Mouse (Mus musculus) heart, embryonic 14.5 days (tissue): ENCODE measurements around the gene Mgst2. TPM values are rescaled to one million over a fixed set of nuclear protein-coding genes. Genes with fewer than 3 reads are reported as not detected.
A peak's percentile ranks its signal among the peaks of the same experiment; 100 is the strongest.

Experiments
- ATAC-seq: fragments of 200-750 bp; cut with Nextera tagmentation; 2 replicates; pipeline ENCODE4 v1.8.0; 2017; ENCODE audit warnings: low read depth, moderate TSS enrichment; ENCODE audit not compliant: insufficient number of reproducible peaks, insufficient read depth, low FRiP score
- H3K27ac ChIP-seq, 2 experiments: fragments of 200-500 bp in 1 of 2; fragments of 300-500 bp in 1 of 2; sonication (generic) in 1 of 2; replicated peaks in 1 of 2; 2 replicates each; pipeline ENCODE4 v1.5.1; 2012 to 2014; ENCODE audit warnings: low read depth in 2 of 2, low read length in 2 of 2, control low read depth in 1 of 2, mild to moderate bottlenecking in 1 of 2, mixed read lengths in 1 of 2; ENCODE audit not compliant: control insufficient read depth in 1 of 2, insufficient read depth in 1 of 2
- H3K27me3 ChIP-seq: fragments of 300-500 bp; sonication (generic); 2 replicates; pipeline ENCODE4 v1.6.1; 2014; ENCODE audit warnings: mild to moderate bottlenecking, low read length, control low read depth; ENCODE audit not compliant: control insufficient read depth, insufficient read depth
- H3K36me3 ChIP-seq: fragments of 300-500 bp; sonication (generic); 2 replicates; pipeline ENCODE4 v1.6.1; 2014; ENCODE audit warnings: mild to moderate bottlenecking, control low read depth, low read length, mixed read lengths; ENCODE audit not compliant: control insufficient read depth, insufficient read depth
- H3K4me1 ChIP-seq, 2 experiments: fragments of 200-500 bp in 1 of 2; fragments of 300-500 bp in 1 of 2; sonication (generic) in 1 of 2; 2 replicates each; pipeline ENCODE4 v1.6.1; 2012 to 2014; ENCODE audit warnings: low read length in 2 of 2, control low read depth in 1 of 2, mixed read lengths in 1 of 2; ENCODE audit not compliant: control insufficient read depth in 2 of 2, insufficient read depth in 2 of 2
- H3K4me2 ChIP-seq: fragments of 300-500 bp; sonication (generic); 2 replicates; pipeline ENCODE4 v1.6.1; 2014; ENCODE audit warnings: mild to moderate bottlenecking, low read length
- H3K4me3 ChIP-seq, 2 experiments: fragments of 200-500 bp in 1 of 2; fragments of 300-500 bp in 1 of 2; sonication (generic) in 1 of 2; 2 replicates each; pipeline ENCODE4 v1.5.1; 2012 to 2014; ENCODE audit warnings: low read length in 2 of 2, mild to moderate bottlenecking in 2 of 2, control low read depth in 1 of 2, low read depth in 1 of 2, moderate library complexity in 1 of 2; ENCODE audit not compliant: control insufficient read depth in 1 of 2, insufficient read depth in 1 of 2
- H3K9ac ChIP-seq: fragments of 300-500 bp; sonication (generic); 2 replicates; pipeline ENCODE4 v1.6.1; 2014; ENCODE audit warnings: mild to moderate bottlenecking, low read length
- H3K9me3 ChIP-seq: fragments of 300-500 bp; sonication (generic); 2 replicates; pipeline ENCODE4 v1.6.1; 2016; ENCODE audit warnings: low read length, control low read depth; ENCODE audit not compliant: control insufficient read depth
- WGBS: fragments of 180-500 bp; shearing (Covaris S2); extraction: QIAGEN DNeasy Blood & Tissue Kit; methylation state at CpG from one replicate; pipeline ENCODE4 v1.1.7; 2014; 5-methylcytosine and 5-hydroxymethylcytosine counted together
- polyA plus RNA-seq: library from polyadenylated mRNA; unstranded; fragments of >200 nt; fragmentation: Nextera tagmentation; extraction: Ambion mirVana; gene quantifications from 2 replicates; pipeline ENCODE4 v1.2.1, GENCODE M21; 2014

Mgst2 gene
- polyA plus RNA-seq, 1 experiment from 2014 or later = 5.1 TPM

DNA sequence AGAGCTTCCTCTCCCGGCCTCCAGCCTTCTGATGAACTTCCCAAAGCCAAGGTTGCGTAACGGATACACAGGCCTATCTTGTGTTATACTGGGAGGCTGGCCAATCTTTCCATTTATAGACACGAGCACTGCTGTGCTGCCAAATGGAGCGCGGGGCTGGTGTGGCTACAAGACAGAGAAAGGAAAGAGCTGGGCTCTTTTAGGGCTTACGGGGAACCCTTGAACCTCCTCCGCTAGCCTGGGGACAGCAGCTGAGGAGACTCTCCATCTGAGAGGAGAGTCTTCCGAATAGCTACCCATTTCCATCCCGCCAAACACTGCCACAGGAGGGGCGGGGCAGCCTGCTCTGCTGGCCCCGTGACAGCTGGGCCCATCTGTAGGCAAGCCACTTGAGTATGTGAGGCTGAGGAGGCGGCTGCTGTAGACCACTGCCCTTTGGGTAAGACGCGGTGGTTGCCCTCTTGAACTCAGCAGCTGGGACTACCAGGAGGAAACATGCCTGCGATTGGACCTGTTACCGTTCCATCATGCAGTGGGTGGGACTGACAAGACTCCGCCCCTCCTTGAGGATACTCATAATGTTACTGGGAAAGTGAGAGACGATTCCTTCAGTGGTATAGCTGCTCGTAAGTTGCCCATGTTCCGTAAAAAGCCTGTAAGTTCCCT lies 48.7 kb downstream of the Mgst2 start:
- H3K27me3 ChIP-seq = no peaks in the 10 kb centered on the region
- peak overlapping the region; percentile 67 for H3K9ac ChIP-seq
- 14% methylated on average over 21 of the region's 21 CpGs for WGBS
- peaks cover 24 to 44% of the 10 kb centered on the region in 2 experiments for H3K4me1 ChIP-seq
- H3K4me2 ChIP-seq = peak overlapping the region; percentile 76
- H3K4me3 ChIP-seq = peak overlapping the region; percentile 38 to 49
- no peaks in the 10 kb centered on the region for H3K36me3 ChIP-seq
- peak; percentile 87 for ATAC-seq
- H3K27ac ChIP-seq = peak overlapping the region; percentile 99
- no peaks in the 10 kb centered on the region for H3K9me3 ChIP-seq

GRCm38 (mm10) chr3:51712382-51712781 lies 52.2 kb downstream of the Mgst2 start:
- no peak overlapping the region for H3K9ac ChIP-seq
- H3K4me2 ChIP-seq = peak overlapping the region; percentile 23; the same call in 1 of the 2 replicates
- H3K36me3 ChIP-seq = no peaks in the 10 kb centered on the region
- H3K9me3 ChIP-seq = no peaks in the 10 kb centered on the region
- H3K4me1 ChIP-seq = peaks cover 24 to 44% of the 10 kb centered on the region in 2 experiments
- ATAC-seq = no peak
- H3K27me3 ChIP-seq = no peaks in the 10 kb centered on the region
- WGBS = 17% methylated on average over 3 of the region's 3 CpGs
- peak overlapping the region; percentile 39 to 71 for H3K27ac ChIP-seq
- H3K4me3 ChIP-seq = no peak overlapping the region

GRCm38 (mm10) chr3:51713233-51713632 lies 53.1 kb downstream of the Mgst2 start:
- 15% methylated on average over 8 of the region's 8 CpGs for WGBS
- H3K4me2 ChIP-seq = peak overlapping the region; percentile 35
- H3K27me3 ChIP-seq = no peaks in the 10 kb centered on the region
- peak overlapping the region; percentile 55; the same call in 1 of the 2 replicates for H3K9ac ChIP-seq
- H3K4me1 ChIP-seq = peaks cover 20 to 38% of the 10 kb centered on the region in 2 experiments
- H3K4me3 ChIP-seq = no peak overlapping the region
- H3K27ac ChIP-seq = peak overlapping the region in 1 of 2 experiments; percentile 47; a peak in 1 of 4 replicates
- no peak for ATAC-seq
- H3K9me3 ChIP-seq = no peaks in the 10 kb centered on the region
- no peaks in the 10 kb centered on the region for H3K36me3 ChIP-seq

- Histone ChIP-seq H3K9ac (no peak overlapping the region), H3K4me3 (no peak overlapping the region), H3K4me2 (no peak overlapping the region), H3K9me3 (no peaks in the 10 kb centered on the region), H3K4me1 (peaks cover 15 to 38% of the 10 kb centered on the region in 2 experiments), H3K36me3 (no peaks in the 10 kb centered on the region), H3K27ac (no peak overlapping the region), H3K27me3 (no peaks in the 10 kb centered on the region)
- no peak for ATAC-seq
- WGBS = 71% methylated on average over 5 of the region's 5 CpGs
Observed at GRCm38 (mm10) chr3:51714469-51714868, 54.3 kb downstream of the Mgst2 start.

DNA sequence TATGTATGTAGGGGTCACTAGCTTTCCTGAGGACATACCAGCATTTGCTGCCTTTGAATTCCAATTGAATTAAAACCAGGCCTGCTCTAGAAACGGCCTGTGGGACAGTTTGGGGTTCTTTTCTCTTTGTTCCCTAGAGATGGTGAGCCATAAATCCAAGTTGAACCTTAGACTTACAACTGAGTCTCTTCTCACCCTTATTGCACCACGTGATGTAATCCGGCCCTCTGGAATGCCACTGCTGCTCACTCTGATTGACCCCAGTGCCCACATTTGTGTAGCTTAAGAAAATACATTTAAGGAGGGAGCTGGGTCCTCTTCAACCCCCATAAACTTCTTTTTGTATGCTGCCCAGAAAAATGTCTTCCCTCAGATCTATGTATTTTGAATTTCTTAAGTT lies 57.3 kb downstream of the Mgst2 start:
- Histone ChIP-seq H3K4me2 (no peak overlapping the region), H3K4me3 (no peak overlapping the region), H3K36me3 (no peaks in the 10 kb centered on the region), H3K27me3 (no peaks in the 10 kb centered on the region), H3K27ac (no peak overlapping the region), H3K9me3 (no peaks in the 10 kb centered on the region), H3K4me1 (peaks cover 12 to 28% of the 10 kb centered on the region in 2 experiments), H3K9ac (no peak overlapping the region)
- WGBS = 64% methylated on average over 3 of the region's 3 CpGs
- ATAC-seq = no peak

DNA sequence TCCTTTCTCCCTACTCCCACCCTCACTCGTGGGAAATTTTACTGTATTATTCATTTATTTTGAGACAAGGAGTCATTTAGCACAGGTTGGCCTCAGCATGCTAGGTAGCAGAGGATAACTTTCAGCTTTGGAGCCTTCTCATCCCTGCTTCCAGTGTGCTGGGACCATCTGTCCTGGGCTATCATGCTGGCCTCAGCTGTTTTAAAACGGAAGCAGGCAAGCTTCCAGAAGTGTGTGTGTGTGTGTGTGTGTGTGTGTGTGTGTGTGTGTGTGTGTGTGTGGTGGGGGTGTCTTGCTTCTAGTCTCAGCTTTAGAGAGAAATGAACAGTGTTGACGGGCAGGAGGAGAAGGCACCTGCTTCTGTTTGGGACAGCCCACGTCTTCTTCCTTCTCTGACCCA lies 57.7 kb downstream of the Mgst2 start:
- Histone ChIP-seq H3K36me3 (no peaks in the 10 kb centered on the region), H3K9ac (no peak overlapping the region), H3K4me1 (peaks cover 12 to 24% of the 10 kb centered on the region in 2 experiments), H3K27me3 (no peaks in the 10 kb centered on the region), H3K27ac (no peak overlapping the region), H3K9me3 (no peaks in the 10 kb centered on the region), H3K4me3 (no peak overlapping the region), H3K4me2 (no peak overlapping the region)
- no peak for ATAC-seq
- WGBS = 69% methylated on average over 4 of the region's 4 CpGs

DNA sequence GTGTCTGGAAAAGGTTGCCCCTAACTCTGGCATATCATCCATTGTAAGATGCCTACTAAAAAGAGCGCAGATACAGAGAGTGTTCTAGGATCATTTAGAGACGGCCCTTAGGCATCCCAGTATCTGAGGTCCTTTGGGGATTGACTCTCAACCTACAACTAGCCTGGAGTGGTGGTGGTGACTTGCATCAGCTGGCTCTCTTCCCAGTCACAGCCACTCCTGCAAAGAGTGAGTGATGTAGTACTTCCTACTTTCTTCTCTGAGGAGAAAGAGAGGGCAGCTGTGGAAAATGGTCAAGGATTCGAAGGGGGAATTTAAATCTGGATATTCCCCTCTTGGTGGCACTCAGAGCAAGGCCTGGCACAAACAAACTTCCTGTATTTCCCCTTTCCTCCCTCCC lies 59.2 kb downstream of the Mgst2 start:
- Histone ChIP-seq H3K9ac (no peak overlapping the region), H3K4me3 (no peak overlapping the region), H3K4me2 (no peak overlapping the region), H3K4me1 (peaks cover 5 to 24% of the 10 kb centered on the region in 2 experiments), H3K9me3 (no peaks in the 10 kb centered on the region), H3K36me3 (no peaks in the 10 kb centered on the region), H3K27ac (peak overlapping the region in 1 of 2 experiments; percentile 35; a peak in 2 of 4 replicates), H3K27me3 (no peaks in the 10 kb centered on the region)
- no peak for ATAC-seq
- WGBS = 41% methylated on average over 3 of the region's 3 CpGs

DNA sequence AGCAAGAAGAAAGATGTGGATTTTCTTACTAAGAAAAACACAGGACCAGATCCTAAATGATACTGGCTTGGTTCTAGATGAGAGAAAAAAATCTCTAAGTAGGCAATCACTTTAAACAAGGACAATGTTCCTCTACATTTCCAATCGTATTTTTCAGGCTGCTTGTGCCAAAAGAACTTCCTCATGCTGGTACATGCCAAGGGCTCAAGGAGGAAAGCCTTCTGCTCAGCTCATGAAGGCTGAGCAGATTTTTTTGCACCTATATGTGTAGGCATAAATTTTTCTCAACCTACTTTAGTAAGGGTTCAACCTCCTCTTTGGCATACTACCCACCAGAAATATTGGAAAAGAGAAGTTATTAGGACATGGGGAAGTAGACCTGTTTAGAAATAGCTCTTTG lies 59.8 kb downstream of the Mgst2 start:
- no peaks in the 10 kb centered on the region for H3K36me3 ChIP-seq
- no peaks in the 10 kb centered on the region for H3K27me3 ChIP-seq
- peaks cover 12 to 30% of the 10 kb centered on the region in 2 experiments for H3K4me1 ChIP-seq
- 73% methylated on average over 1 of the region's 1 CpGs for WGBS
- H3K9ac ChIP-seq = no peak overlapping the region
- no peak overlapping the region for H3K4me2 ChIP-seq
- H3K27ac ChIP-seq = no peak overlapping the region
- no peaks in the 10 kb centered on the region for H3K9me3 ChIP-seq
- ATAC-seq = no peak
- H3K4me3 ChIP-seq = no peak overlapping the region
